In genomic region chr14:25516640-25517591, GRCm38 (mm10) we compare ENCODE assay signal across 8 mouse cellular contexts. TPM values are rescaled to one million over a fixed set of nuclear protein-coding genes. Genes with fewer than 3 reads are reported as not detected.
DNase-seq lines count a peak whose midpoint lies in the region; ATAC-seq and TF ChIP-seq lines count a peak whose summit lies in the region.

No protein-coding gene starts in this region.

- H3K4me1 ChIP-seq in intestine, embryonic 14.5 days (replicated peaks; ENCODE audit: control insufficient read depth, insufficient read depth, low read length) = peaks cover 60% of the 10 kb centered on the region
- H3K4me1 ChIP-seq in lung, embryonic 14.5 days (ENCODE audit: insufficient read depth) = peaks cover 35% of the 10 kb centered on the region
- H3K4me1 ChIP-seq in stomach, embryonic 14.5 days (ENCODE audit: control insufficient read depth, insufficient read depth, low read length) = peaks cover 69% of the 10 kb centered on the region

- H3K36me3 ChIP-seq in intestine, embryonic 14.5 days (ENCODE audit: control insufficient read depth, insufficient read depth, low read length) = peaks cover 7% of the 10 kb centered on the region; the same call in 1 of the 2 replicates
- 0 out of 2 replicates have a peak, but pooled peaks cover 3% of the 10 kb centered on the region for H3K36me3 ChIP-seq in lung, embryonic 14.5 days (ENCODE audit: insufficient read depth)
- peaks cover 4% of the 10 kb centered on the region; the same call in 1 of the 2 replicates for H3K36me3 ChIP-seq in stomach, embryonic 14.5 days (ENCODE audit: control insufficient read depth, insufficient read depth, low read length)

- H3K4me3 ChIP-seq in intestine, embryonic 14.5 days (ENCODE audit: low read depth, low read length) = no peak overlapping the region
- H3K4me3 ChIP-seq in lung, embryonic 14.5 days (ENCODE audit: low read depth, low read length) = no peak overlapping the region
- H3K4me3 ChIP-seq in stomach, embryonic 14.5 days (ENCODE audit: low read depth, low read length) = no peak overlapping the region

- no peak overlapping the region for H3K9ac ChIP-seq in intestine, embryonic 14.5 days (ENCODE audit: low read length)
- no peak overlapping the region for H3K9ac ChIP-seq in lung, embryonic 14.5 days
- H3K9ac ChIP-seq in stomach, embryonic 14.5 days (replicated peaks; ENCODE audit: low read depth, low read length) = 0 out of 2 replicates have a peak overlapping the region, but pooled peaks have one; percentile 6

- 36% methylated on average over 13 of the region's 13 CpGs for WGBS in intestine, embryonic 14.5 days
- WGBS in lung, embryonic 14.5 days = 20% methylated on average over 13 of the region's 13 CpGs
- 28% methylated on average over 13 of the region's 13 CpGs for WGBS in stomach, embryonic 14.5 days

- peak; percentile 99 for DNase-seq in heart, adult 11 months
- no peak for DNase-seq in heart, postnatal 25 days (ENCODE audit: low spot score)
- DNase-seq in forelimb bud, embryonic 11.5 days (ENCODE audit: low read depth, low spot score) = peak; percentile 37
- DNase-seq in intestine, embryonic 14.5 days (ENCODE audit: low spot score) = no peak
- peak; percentile 69 for DNase-seq in lung, embryonic 14.5 days
- DNase-seq in layer of hippocampus, postnatal 10 days (ENCODE audit: low spot score in 2 of 2) = no peak

- intact Hi-C loops in heart, postnatal 25 days (cut with DNase I) = loop anchor here (2.0 kb wide), 1 partner anchor 52 kb away; no protein-coding TSS in a partner anchor

- no peaks in the 10 kb centered on the region for H3K9me3 ChIP-seq in intestine, embryonic 14.5 days (ENCODE audit: control insufficient read depth, low read length)
- no peaks in the 10 kb centered on the region for H3K9me3 ChIP-seq in lung, embryonic 14.5 days (ENCODE audit: low read depth, low read length)
- H3K9me3 ChIP-seq in stomach, embryonic 14.5 days (ENCODE audit: control insufficient read depth, low read depth, low read length) = no peaks in the 10 kb centered on the region

- TF ChIP-seq CTCF in lung, embryonic 14.5 days (IDR thresholded peaks at IDR 0.05; ENCODE audit: low read depth) = peak; percentile 50

- ATAC-seq in activated CD4-positive, CD25-positive, alpha-beta regulatory T cell, adult 4 months = peak; percentile 92
- ATAC-seq in intestine, embryonic 14.5 days (replicated peaks; ENCODE audit: low FRiP score, low TSS enrichment, low read depth) = 0 out of 2 replicates have a peak, but pooled peaks have one; percentile 8
- ATAC-seq in lung, embryonic 14.5 days (ENCODE audit: insufficient read depth) = peak; percentile 67
- no peak for ATAC-seq in stomach, embryonic 14.5 days (ENCODE audit: insufficient number of reproducible peaks, insufficient read depth, low FRiP score, low read depth)

- no peaks in the 10 kb centered on the region for H3K27me3 ChIP-seq in intestine, embryonic 14.5 days (replicated peaks; ENCODE audit: control insufficient read depth, insufficient read depth, low read length)
- H3K27me3 ChIP-seq in lung, embryonic 14.5 days (ENCODE audit: insufficient read depth, low read length) = no peaks in the 10 kb centered on the region
- no peaks in the 10 kb centered on the region for H3K27me3 ChIP-seq in stomach, embryonic 14.5 days (ENCODE audit: control insufficient read depth, insufficient read depth, low read length)

- peak overlapping the region; percentile 24 for H3K27ac ChIP-seq in intestine, embryonic 14.5 days (ENCODE audit: low read depth)
- H3K27ac ChIP-seq in lung, embryonic 14.5 days (ENCODE audit: low read depth) = peak overlapping the region; percentile 74
- peak overlapping the region; percentile 29; the same call in 1 of the 2 replicates for H3K27ac ChIP-seq in stomach, embryonic 14.5 days (ENCODE audit: low read length)

- H3K4me2 ChIP-seq in intestine, embryonic 14.5 days (ENCODE audit: low read length) = no peak overlapping the region
- H3K4me2 ChIP-seq in lung, embryonic 14.5 days = no peak overlapping the region
- H3K4me2 ChIP-seq in stomach, embryonic 14.5 days (replicated peaks; ENCODE audit: low read depth, low read length) = no peak overlapping the region

RNA-seq across cellular contexts. Expression of gene Zmiz1, which starts 57.9 kb away (rescaled TPM):
- total RNA-seq in heart, postnatal 25 days (2021) = 10 to 100 TPM; 40.2 to 49.9 TPM
- polyA plus RNA-seq in activated CD4-positive, CD25-positive, alpha-beta regulatory T cell, adult 4 months (2017; shearing (Covaris generic)) = 10 to 100 TPM; 23.8 to 27.9 TPM
- polyA plus RNA-seq in intestine, embryonic 14.5 days (2014; fragmentation: Nextera tagmentation; extraction: Ambion mirVana) = 37.4 and 39.0 TPM in 2 replicates
- polyA plus RNA-seq in lung, embryonic 14.5 days (2014; fragmentation: Nextera tagmentation; extraction: Ambion mirVana) = 33.5 TPM in 2 replicates
- 43.9 and 45.3 TPM in 2 replicates for polyA plus RNA-seq in stomach, embryonic 14.5 days (2014; fragmentation: Nextera tagmentation; extraction: Ambion mirVana)
- total RNA-seq in layer of hippocampus, postnatal 10 days (2021) = 100 to 1,000 TPM; 115 to 128 TPM

Comparison
In these comparisons a context has a peak if more than half of its experiments do, and no peak if none do; other contexts are left out.
1. DNase-seq: peak in heart, adult 11 months (single experiment), forelimb bud, embryonic 11.5 days (single experiment) and lung, embryonic 14.5 days (single experiment); none in heart, postnatal 25 days (single experiment), intestine, embryonic 14.5 days (single experiment) and layer of hippocampus, postnatal 10 days (0 of 2).
2. H3K27ac ChIP-seq: peak in every context shown above with its lines; median percentile 74 in lung, embryonic 14.5 days; 29 in stomach, embryonic 14.5 days; 24 in intestine, embryonic 14.5 days.